Mouse (Mus musculus): Measurements from ENCODE around the gene Cyp17a1. TPM values are rescaled to one million over a fixed set of nuclear protein-coding genes. Genes with fewer than 3 reads are reported as not detected.

Gene Cyp17a1
- total RNA-seq, 2 experiments from 2014 or later: not detected

DNA sequence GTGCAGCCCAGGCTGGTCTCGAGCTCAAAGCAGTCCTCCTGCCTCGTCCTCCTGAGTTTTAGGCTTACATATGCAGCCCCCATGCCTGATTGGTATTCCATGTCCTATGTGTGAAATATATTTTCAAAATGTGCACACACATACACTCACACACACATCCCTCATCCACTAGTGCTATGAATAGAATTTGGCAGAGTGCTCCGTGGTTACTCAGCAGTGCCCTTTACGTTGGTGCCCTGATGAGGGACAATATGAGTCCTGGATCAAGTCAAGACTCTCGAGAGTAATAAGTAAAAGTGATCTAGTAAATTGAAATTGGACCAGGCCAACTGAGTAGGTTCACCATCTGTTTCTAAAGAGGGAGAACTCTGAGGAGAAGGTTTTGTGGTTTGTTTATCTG, 29.7 kb downstream of the Cyp17a1 start:
- DNase-seq (ENCODE audit: low spot score in 2 of 2): no peak

DNA sequence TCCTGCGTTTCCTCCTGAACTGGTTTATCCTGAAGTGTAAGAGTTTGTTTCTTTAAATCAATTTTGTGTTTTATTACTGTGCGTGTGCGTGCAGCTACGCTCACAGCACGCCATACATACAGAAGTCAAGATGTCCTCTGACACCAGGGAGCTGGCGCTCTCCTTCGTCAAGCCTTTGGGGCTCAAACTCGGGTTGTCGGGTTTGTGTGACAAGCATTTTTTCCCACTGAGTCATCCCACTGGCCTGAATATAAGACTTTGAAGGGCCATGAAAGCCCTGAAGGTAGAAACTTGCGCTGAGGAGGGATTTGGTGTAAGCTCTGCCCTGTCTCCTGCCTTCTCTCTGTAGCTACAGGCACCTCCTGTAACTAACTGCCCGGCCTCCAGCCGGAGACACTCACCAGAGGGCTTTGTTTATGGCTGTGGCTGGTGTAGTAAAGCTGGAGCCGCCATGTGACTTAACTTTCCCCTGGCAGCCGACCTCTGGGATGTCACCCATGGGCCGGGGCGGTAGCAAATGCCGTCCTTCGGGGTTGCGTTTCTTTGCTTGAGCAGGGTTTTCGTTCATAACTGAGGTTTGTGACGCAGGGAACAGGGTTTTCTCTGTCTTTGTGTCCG, 30.7 kb downstream of the Cyp17a1 start:
- DNase-seq (ENCODE audit: low spot score in 2 of 2): no peak

DNA sequence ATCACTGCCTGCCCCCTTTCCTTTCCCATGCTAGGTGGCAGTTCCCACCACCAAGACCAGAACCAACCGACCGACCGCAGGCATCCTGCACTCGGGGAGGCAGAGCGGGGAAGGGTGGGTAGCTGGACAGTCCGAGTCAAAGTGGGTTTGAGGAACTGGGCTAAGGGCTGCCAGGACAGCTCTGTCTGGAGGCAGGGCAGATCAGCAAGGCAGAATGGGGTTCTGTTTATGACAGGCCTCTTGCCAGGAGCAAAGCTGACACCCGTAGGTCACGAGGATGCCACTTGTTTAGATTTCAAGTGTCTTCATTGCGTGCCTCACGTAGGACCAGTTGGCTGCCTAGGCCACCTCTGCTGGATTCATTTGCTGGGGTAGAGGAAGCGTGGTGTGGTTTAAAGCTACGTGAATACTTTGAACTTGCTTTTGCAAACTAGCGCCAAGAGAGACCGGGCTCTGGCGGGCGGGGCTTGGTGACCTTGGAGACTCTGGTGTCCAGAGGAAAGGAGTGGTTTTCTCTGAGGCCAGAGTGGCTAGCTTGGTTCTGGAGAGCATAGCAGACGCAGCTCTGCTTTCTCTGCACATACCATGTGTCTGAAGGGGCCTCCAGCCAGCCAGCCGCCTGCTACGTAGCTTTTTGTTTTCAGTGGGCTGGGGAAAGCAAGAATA, 31.4 kb downstream of the Cyp17a1 start:
- DNase-seq (ENCODE audit: low spot score in 2 of 2): peak in 1 of 2 experiments; percentile 39

DNA sequence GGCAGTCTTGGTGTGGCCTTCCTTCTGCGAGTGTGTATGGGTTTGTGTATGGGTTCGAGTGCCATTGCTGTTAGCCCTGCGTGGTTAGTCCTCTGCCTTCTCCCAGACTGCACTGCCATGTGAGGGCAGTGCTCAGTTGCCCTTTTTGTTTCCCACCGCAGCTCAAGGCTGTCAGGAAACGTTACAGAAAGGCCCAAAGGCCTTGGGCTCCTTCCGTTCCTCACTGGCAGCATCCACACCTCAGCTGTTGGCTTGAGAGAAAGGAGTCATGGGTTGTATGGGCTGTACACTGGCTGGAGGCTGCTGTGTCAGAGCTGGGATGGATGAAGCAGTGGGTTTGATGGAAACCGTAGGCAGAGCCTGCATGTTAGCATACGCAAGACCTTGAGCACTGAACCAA, 32.2 kb downstream of the Cyp17a1 start:
- DNase-seq (ENCODE audit: low spot score in 2 of 2): no peak

DNA sequence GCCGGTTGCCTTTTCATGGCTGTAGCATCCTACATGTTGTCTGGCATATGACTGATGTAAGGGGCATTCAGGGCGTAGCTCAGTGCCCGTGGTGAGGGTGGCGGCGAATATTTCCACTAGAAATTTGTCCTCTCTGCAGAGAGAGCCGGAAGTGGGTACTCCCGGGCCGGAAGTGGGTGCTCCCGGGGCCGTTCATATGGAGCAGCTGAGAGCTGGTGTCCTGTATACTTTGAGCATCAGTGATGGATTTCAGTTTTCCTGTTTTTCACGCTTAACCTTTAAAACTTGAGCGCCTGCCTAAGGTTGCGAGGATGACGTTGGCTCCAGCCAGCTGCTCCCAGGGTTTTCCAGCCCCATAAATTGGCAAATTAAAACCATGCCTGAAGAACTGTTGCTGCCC, 33.5 kb downstream of the Cyp17a1 start:
- DNase-seq (ENCODE audit: low spot score in 2 of 2): no peak

DNA sequence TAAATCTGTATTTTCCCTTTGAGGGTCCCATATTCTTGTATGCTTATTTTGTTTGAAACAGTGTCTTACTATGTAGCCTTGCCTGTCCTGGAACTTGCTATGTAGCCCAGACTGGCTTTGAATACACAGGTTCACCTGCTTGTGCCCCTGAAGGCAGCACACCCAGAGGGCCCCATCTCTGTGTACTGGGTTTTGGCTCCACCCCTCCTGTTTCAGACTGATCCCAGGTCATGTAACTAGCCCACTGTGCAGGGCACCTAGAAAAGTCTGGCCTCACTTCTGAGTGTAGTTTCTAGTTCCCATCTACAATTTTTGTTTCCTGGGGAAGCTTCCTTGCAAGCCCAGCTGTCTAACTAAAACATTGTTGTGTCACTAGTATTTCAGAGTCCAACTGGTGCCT, 33.9 kb downstream of the Cyp17a1 start:
- no peak for DNase-seq (ENCODE audit: low spot score in 2 of 2)

DNA sequence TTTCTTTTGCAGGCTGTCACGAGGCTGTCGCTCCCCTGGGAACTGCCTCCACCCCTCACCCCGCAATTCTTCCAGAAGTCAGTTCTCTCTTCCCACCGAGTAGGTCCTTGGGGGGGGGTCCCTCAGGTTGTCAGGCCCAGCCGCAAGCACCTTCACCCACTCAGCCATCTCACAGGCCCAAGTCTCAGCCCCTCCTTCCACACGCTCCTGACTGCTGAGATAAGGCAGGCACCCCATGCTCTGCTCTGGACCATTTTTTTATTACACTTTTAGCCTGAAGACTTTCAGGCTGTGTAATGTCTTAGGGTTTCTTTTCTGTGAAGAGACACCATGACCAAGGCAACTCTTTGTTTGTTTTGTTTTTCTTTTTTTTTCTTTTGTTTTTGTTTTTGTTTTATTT, 35.4 kb downstream of the Cyp17a1 start:
- no peak for DNase-seq (ENCODE audit: low spot score in 2 of 2)

DNA sequence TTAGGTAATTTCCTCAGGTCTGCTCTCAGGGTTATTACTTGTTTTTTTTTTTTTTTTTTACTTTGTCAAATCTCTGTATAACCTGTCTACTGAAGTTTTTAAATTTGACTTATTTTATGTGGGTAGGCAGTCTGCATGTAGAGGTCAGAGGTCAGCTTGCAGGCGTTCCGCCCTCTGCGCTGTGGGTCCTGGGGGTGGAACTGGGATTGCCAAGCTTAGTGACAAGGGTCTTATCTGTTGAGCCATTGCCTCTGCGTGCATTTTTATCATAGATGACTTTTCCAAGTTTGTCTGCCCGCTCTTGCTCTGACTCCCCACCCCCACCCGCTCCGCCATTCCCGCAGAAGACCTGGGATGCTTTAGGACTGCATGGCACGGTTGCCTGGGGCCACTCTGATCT, 37.2 kb downstream of the Cyp17a1 start:
- no peak for DNase-seq (ENCODE audit: low spot score in 2 of 2)

DNA sequence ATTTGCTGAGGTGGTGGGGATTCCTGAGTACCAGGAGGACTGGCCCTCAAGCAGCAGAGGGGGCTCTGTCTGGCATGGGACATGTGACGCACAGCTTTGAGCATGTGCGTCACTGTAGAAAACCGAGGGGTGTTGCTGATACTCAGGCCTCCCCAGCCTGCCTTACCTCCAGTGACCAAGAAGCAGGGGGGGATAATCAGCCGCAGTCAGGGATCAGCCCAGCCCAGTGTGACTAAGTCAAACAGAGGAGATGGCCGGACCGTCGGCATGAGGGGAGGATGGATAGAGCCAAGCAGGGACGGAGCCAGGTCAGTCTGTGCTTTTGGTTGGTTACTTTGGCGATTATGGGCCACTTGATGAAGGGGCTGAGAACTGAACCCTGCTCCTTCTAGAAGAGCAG, 41.3 kb downstream of the Cyp17a1 start:
- DNase-seq (ENCODE audit: low spot score in 2 of 2): no peak

DNA sequence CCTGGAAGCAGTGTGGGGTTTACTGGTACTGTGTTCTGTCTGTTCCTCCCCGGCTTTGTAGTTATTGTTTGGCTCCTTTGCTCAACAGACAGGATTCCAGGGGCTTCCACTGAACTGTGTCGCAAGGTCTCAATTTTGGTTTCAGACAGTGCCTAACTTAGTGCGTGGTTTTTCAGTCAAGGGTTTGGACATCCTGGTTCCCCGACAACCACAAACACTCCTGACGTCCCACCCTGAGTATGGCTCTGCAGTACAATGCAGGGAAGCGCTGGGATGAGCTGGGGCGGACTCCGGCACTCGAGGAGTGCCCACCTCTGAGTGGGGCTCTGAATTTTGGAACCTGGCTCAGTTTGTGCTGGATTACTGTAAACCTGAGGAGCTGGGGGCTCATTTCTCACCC, 43.2 kb downstream of the Cyp17a1 start:
- DNase-seq (ENCODE audit: low spot score in 2 of 2): no peak

DNA sequence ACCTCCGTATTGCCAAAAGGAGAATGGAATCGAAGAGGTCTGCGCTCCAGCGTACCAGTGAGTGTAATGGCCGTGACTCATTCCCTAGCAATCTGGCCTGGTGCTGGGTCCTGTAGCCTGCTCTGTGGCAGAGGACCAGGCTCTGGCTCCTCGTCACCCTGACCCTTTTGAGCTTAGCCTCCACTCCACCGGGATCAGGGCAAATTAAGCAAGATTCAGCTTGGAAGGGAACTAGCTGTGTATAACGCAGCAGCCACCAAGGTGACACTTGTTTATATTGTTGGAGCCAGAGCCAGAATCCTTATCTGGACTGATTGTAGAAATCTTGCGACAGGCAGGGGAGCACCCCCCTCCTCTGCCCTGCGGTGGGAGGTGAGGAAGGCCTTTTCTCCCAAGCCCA, 44.6 kb downstream of the Cyp17a1 start:
- DNase-seq (ENCODE audit: low spot score in 2 of 2): no peak

DNA sequence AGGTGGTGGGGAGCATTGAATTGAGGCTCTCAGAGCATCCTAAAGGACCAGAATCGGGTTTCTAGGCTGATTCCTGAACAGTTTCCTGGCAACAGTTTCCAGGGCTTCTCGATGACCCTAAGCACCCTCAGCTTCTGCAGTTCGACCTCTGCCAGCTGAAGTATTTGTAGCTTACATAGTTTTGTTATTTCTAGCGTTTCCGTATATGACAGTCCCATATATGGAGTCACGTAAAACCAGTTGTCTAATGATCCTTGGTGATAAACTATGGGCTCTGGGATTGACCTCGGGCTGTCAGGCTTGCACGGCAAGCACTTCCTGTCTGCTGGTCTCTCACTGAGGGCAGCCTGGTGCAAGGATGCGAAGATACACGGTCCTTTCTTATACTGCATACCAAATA, 47.5 kb downstream of the Cyp17a1 start:
- no peak for DNase-seq (ENCODE audit: low spot score in 2 of 2)

DNA sequence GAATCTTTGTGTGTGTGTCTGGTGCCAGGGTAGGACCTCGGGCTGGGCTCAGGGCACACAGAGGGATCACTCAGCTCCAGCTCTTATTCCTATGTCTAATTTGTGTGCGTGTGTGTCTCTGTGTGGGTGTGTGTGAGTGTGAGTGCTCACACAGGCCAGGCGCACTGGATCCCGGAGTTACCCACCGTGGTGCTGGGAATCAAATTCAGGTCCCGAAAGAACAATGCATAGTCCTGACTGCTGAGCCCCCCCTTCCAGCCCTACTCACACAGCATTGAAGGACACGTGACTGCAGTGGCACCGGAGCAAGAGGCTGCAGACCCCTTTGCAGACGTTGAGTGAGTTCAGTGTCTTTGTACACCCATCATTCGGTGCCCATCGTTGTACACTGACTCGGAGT, 48.0 kb downstream of the Cyp17a1 start:
- no peak for DNase-seq (ENCODE audit: low spot score in 2 of 2)

DNA sequence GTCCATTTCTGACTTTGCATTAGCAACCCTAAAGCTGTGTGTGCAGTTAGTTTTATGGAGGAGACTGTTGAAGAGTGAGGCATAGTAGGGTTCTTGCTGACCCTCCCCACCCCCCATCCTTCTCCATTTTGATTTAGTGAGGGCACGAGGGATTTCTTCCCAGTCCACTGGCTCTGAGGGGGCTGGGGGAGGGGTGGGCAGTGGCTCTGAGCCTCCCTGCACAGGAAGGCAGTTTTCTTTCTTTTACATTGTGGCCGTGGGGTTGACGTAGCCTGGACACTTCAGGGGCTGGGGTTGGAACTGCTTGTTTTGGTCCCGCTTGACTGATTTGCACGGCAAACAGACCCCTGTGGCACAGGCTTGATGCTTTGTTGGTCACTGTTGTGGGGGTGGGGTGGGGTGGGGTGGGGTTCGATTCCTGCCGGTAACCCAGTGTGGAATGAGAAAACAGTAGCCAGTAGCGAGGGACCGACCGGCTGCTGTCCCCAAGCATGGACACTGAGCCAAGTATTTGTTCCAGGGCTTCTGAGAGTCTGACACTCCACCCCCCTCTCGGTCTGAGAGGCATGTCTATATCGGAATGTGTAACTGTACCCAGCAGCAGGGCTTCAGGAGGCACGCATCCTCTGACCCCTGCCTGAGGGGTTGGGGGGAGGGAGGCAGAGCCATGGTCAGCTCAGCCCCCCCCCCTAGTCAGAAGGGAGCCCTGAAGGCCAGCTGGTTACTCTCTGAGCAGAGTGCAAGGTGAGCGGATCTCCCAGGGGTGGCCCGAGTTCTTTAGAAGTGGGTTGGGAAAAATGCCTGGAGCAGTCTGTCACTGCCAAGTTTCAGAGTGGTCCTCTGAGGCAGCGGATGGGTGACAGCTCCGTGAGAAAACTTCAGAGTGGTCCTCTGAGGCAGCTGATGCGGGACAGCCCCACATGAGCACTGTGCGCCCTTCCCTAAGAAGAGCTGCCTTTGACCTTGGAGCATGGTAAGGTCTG, 48.9 kb downstream of the Cyp17a1 start:
- DNase-seq (ENCODE audit: low spot score in 2 of 2): no peak

DNA sequence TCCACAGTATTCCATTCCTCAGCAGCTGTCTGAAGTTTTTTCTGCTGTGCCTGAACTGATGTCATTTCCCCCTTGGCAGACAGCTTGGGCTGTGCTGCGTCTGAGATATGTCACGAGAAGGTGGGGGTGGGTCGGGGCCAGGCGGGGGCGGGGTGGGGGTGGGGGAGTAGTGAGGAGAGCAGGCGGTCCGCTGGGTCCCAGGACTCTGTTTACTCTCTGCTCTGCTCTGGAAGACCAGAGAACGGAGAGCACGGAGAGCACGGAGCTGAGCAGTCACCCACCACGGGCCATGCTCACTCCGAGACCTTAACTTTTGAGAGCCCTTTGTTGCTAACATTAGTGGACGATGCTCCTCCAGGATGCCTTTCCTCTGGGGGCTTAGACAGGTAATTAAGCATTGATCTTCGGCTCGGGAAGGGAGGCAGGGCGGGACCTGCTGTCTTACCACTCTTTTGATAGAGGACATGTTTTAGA, 49.7 kb downstream of the Cyp17a1 start:
- no peak for DNase-seq (ENCODE audit: low spot score in 2 of 2)

DNA sequence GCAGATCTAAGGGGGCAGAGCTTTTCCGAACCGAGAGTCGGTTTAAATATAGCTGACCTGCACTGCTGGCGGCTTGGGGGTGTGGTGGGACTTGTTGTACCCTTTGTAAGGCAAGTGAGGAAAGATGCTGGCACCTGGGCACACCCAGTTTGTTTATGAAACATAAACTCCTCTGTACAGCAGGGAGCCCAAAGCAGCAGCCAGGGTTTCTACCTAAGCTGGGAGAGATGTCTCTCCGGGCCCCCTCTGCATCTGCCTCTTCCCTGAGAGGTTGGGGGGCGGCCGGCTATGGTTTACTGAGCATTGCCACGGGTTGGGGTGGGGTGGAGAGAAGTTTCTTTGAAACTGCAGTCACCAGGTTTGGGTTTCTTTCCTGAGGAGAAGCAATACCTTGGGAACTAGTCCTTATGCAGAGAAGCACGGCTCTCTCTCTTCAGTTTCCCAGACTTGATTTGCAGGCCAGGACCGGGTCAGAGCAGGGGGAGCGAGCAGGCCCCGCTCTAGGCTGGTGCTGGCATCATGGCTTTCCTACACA, 50.2 kb downstream of the Cyp17a1 start:
- DNase-seq (ENCODE audit: low spot score in 2 of 2): no peak

DNA sequence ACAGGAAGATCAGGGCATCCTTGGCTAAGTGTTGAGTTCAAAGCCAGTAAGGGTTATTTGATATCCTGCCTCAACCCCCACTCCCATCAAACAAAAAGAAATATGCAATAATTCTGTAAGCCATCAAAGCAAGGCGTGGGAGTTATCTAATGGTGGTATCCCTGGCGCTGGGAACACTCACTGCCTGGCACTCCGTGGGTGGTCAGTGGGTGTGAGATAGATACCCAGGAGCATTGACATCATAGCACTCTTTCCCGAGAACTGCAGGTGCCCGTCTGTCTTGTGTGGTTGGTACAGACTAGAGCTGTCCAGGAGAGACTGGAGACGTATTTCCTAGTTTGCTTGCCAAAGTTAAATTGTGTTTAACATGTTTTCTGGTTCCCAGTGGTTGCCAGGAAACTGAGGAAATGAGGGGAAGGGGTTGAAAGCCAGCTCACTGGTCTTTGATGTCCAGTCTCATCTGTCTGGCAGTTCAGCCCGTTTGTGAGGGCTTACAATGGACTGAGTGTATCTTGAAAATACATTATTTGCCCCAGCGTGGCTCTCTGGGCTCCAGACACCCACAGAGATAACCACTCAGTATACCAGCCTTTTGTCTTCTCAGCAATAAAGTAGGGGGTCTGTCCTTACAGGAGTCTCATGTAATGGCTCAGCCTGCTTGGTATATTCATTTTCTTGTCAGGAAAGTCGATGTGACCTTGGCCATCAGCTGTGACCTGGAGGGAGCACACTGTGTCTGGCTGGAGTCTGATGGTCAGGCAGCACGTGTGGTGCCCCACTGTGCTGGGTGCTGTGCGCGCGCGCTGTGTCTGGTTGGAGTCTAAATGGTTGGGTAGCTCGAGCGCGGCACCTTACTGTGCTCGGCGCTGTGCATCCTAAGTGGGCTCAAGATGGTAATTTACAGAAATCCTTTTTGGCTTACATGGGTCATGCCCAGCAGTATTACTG, 51.5 kb downstream of the Cyp17a1 start:
- DNase-seq (ENCODE audit: low spot score in 2 of 2): peak; percentile 28 to 61

DNA sequence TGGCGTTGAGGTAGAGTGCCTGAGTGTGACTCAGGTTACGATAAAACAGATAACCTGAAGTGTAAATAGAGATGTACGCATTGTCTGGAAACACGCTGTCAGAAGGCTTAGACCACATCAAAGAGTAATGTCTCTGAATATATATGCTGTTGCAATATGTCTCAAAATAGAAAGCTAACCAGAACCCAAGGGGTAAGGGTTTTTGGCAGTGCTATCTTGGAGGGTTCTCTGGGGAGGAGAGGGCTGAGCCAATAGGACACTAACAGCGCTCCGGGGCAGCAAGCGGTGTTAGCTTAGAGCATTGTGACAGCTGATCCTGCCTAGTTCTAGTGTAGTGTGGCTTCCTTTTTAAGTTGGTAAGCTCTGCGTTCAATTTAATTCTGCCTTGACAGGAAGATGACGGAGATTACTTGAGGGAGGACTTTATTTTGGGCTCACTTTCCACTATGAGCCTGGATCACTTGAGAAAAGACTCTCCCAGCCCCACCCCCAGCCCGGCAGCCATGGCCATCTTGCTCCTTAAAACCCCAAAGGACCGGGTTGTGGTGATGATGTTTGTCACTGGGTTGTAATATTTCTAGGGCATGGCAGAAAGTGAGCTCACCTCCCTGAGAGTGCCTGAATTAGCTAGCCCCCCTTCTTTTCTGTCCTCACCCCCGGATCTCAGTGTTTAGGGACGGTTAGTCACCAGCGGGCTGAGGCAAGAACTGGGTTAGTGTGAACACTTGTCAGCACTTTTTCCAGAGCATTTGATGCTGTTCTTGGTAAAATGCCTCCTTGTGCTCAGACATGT, 52.8 kb downstream of the Cyp17a1 start:
- no peak for DNase-seq (ENCODE audit: low spot score in 2 of 2)

DNA sequence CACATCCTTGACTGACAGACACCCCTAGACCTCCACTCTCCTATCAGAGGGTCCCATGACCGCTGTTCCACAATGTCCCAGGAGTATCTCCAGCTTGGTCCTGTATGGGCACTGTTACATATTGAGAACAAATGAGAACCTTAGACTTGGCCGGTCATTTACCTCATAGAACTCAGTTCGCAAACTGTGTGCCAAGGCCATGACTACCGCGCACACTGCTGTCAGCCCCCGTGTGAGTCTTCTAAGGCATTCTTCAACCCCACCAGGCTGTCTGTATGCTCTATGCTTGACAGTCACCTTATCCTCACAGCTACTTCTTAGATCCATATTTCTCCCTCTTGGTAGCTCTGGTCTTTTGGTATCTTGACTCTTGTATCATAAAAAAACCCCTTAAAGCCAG, 53.5 kb downstream of the Cyp17a1 start:
- DNase-seq (ENCODE audit: low spot score in 2 of 2): no peak

DNA sequence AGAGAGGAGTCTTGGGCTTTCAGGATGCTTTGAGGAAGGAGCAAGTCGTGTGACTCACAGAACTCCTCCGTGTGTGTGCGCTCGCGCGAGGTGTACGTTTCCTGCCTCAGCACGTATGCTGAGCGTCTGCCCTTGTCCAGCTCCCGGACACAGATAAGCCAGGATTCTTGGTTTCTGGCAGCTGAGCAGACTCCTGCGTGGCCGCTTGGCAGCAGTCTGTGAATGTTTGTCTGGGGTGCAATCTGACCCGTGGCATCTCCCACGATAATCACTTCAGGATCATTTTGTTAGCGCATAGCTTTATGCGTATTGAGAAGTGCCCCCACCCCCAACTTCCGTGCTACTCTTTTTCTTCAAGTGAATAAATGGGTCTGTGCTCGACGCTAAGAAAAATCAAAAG, 54.0 kb downstream of the Cyp17a1 start:
- DNase-seq (ENCODE audit: low spot score in 2 of 2): no peak

Measured in layer of hippocampus, adult 18-20 months (tissue).